8 mouse cellular contexts compared by ENCODE assay signal in genomic region chr6:29024000-29024417, GRCm38 (mm10). TPM values are rescaled to one million over a fixed set of nuclear protein-coding genes. Genes with fewer than 3 reads are reported as not detected.
A peak's percentile ranks its signal among the peaks of the same experiment; 100 is the strongest.
DNase-seq lines count a peak whose midpoint lies in the region; ATAC-seq and TF ChIP-seq lines count a peak whose summit lies in the region.

No protein-coding gene starts in this region.

- H3K9ac ChIP-seq in embryonic facial prominence, embryonic 14.5 days (ENCODE audit: low read depth, low read length) = peak overlapping the region; percentile 31; the same call in 1 of the 2 replicates
- no peak overlapping the region for H3K9ac ChIP-seq in heart, embryonic 12.5 days
- no peak overlapping the region for H3K9ac ChIP-seq in kidney, postnatal 0 days (ENCODE audit: low read depth, low read length)
- H3K9ac ChIP-seq in neural tube, embryonic 15.5 days (replicated peaks) = no peak overlapping the region

- peak; percentile 46 to 62 for DNase-seq in adrenal gland, postnatal 4 days (ENCODE audit: low spot score in 2 of 2)
- DNase-seq in embryonic facial prominence, embryonic 14.5 days (ENCODE audit: low spot score) = peak; percentile 73
- peak; percentile 89 for DNase-seq in kidney, postnatal 0 days (ENCODE audit: low spot score)
- peak; percentile 65 for DNase-seq in lung, adult 2 months
- peak; percentile 57 for DNase-seq in thymus, postnatal 0 days (ENCODE audit: low spot score)

- H3K9me3 ChIP-seq in E14TG2a.4 (ENCODE audit: low read length) = peaks cover 9% of the 10 kb centered on the region
- H3K9me3 ChIP-seq in embryonic facial prominence, embryonic 14.5 days (ENCODE audit: control insufficient read depth, low read length) = no peaks in the 10 kb centered on the region
- no peaks in the 10 kb centered on the region for H3K9me3 ChIP-seq in heart, embryonic 12.5 days (replicated peaks)
- H3K9me3 ChIP-seq in kidney, postnatal 0 days (replicated peaks; ENCODE audit: low read length) = no peaks in the 10 kb centered on the region
- H3K9me3 ChIP-seq in neural tube, embryonic 15.5 days (replicated peaks) = no peaks in the 10 kb centered on the region

- H3K36me3 ChIP-seq in E14TG2a.4 (ENCODE audit: insufficient read depth, low read length) = no peaks in the 10 kb centered on the region; the same call in 1 of the 2 replicates
- no peaks in the 10 kb centered on the region for H3K36me3 ChIP-seq in embryonic facial prominence, embryonic 14.5 days (ENCODE audit: control insufficient read depth, insufficient read depth, low read length)
- no peaks in the 10 kb centered on the region for H3K36me3 ChIP-seq in heart, embryonic 12.5 days
- H3K36me3 ChIP-seq in kidney, postnatal 0 days (ENCODE audit: insufficient read depth, low read length) = no peaks in the 10 kb centered on the region
- H3K36me3 ChIP-seq in neural tube, embryonic 15.5 days = no peaks in the 10 kb centered on the region

- H3K4me3 ChIP-seq in E14TG2a.4 (replicated peaks; ENCODE audit: low read length) = peak overlapping the region; percentile 61
- H3K4me3 ChIP-seq in embryonic facial prominence, embryonic 14.5 days (ENCODE audit: low read depth, low read length) = no peak overlapping the region
- no peak overlapping the region for H3K4me3 ChIP-seq in heart, embryonic 12.5 days
- H3K4me3 ChIP-seq in kidney, postnatal 0 days (replicated peaks; ENCODE audit: low read depth, low read length) = no peak overlapping the region
- H3K4me3 ChIP-seq in lung, adult 2 months (replicated peaks; ENCODE audit: extremely low read depth, low read depth, low read length) = no peak overlapping the region
- H3K4me3 ChIP-seq in neural tube, embryonic 15.5 days (replicated peaks) = no peak overlapping the region

- peaks cover 99% of the 10 kb centered on the region for H3K4me1 ChIP-seq in E14TG2a.4 (replicated peaks; ENCODE audit: low read depth, low read length)
- H3K4me1 ChIP-seq in embryonic facial prominence, embryonic 14.5 days (ENCODE audit: control insufficient read depth, insufficient read depth, low read length) = no peaks in the 10 kb centered on the region
- H3K4me1 ChIP-seq in heart, embryonic 12.5 days (replicated peaks) = 0 out of 2 replicates have a peak, but pooled peaks cover 3% of the 10 kb centered on the region
- H3K4me1 ChIP-seq in kidney, postnatal 0 days (replicated peaks; ENCODE audit: insufficient read depth, low read length) = no peaks in the 10 kb centered on the region
- no peaks in the 10 kb centered on the region for H3K4me1 ChIP-seq in lung, adult 2 months (ENCODE audit: control insufficient read depth, insufficient read depth, low read length)
- peaks cover 9% of the 10 kb centered on the region for H3K4me1 ChIP-seq in neural tube, embryonic 15.5 days

- WGBS in embryonic facial prominence, embryonic 14.5 days = 6% methylated on average over 16 of the region's 16 CpGs
- WGBS in heart, embryonic 12.5 days = 5% methylated on average over 16 of the region's 16 CpGs
- 5% methylated on average over 16 of the region's 16 CpGs for WGBS in kidney, postnatal 0 days
- 6% methylated on average over 16 of the region's 16 CpGs for WGBS in lung, adult 2 months
- WGBS in neural tube, embryonic 15.5 days = 3% methylated on average over 16 of the region's 16 CpGs

- H3K27ac ChIP-seq in embryonic facial prominence, embryonic 14.5 days (replicated peaks; ENCODE audit: low read depth, low read length) = no peak overlapping the region
- H3K27ac ChIP-seq in heart, embryonic 12.5 days (ENCODE audit: poor library complexity, severe bottlenecking) = no peak overlapping the region
- H3K27ac ChIP-seq in kidney, postnatal 0 days = no peak overlapping the region
- H3K27ac ChIP-seq in neural tube, embryonic 15.5 days (replicated peaks) = no peak overlapping the region

- peak; percentile 84 for ATAC-seq in embryonic facial prominence, embryonic 14.5 days (ENCODE audit: low read depth)
- ATAC-seq in heart, embryonic 12.5 days (ENCODE audit: insufficient number of reproducible peaks, low FRiP score) = 0 out of 2 replicates have a peak, but pooled peaks have one; percentile 12
- ATAC-seq in kidney, postnatal 0 days (replicated peaks; ENCODE audit: low FRiP score, low read depth) = peak; percentile 66
- ATAC-seq in neural tube, embryonic 15.5 days (ENCODE audit: low FRiP score) = peak; percentile 82

- H3K4me2 ChIP-seq in embryonic facial prominence, embryonic 14.5 days (ENCODE audit: low read depth, low read length) = peak overlapping the region; percentile 37
- H3K4me2 ChIP-seq in heart, embryonic 12.5 days = peak overlapping the region; percentile 42
- no peak overlapping the region for H3K4me2 ChIP-seq in kidney, postnatal 0 days (ENCODE audit: low read length)
- H3K4me2 ChIP-seq in neural tube, embryonic 15.5 days = peak overlapping the region; percentile 39

- peak; percentile 93 for TF ChIP-seq CTCF in E14TG2a.4 (conservative IDR thresholded peaks at IDR 0.05; ENCODE audit: low read length)
- peak; percentile 95 for TF ChIP-seq CTCF in kidney, postnatal 0 days (IDR thresholded peaks at IDR 0.05; ENCODE audit: low read depth)
- TF ChIP-seq CTCF in lung, adult 2 months (IDR thresholded peaks at IDR 0.05; ENCODE audit: insufficient read depth, low read length) = peak; percentile 96

- no peak for TF ChIP-seq POLR2A in lung, adult 2 months (IDR thresholded peaks at IDR 0.05; ENCODE audit: borderline replicate concordance, extremely low read depth, low read depth, low read length)

- H3K27me3 ChIP-seq in E14TG2a.4 (ENCODE audit: insufficient read depth, low read length) = no peaks in the 10 kb centered on the region
- peaks cover 10% of the 10 kb centered on the region for H3K27me3 ChIP-seq in embryonic facial prominence, embryonic 14.5 days (replicated peaks; ENCODE audit: control insufficient read depth, insufficient read depth, low read length)
- peaks cover 80% of the 10 kb centered on the region for H3K27me3 ChIP-seq in heart, embryonic 12.5 days (replicated peaks)
- no peaks in the 10 kb centered on the region for H3K27me3 ChIP-seq in kidney, postnatal 0 days (ENCODE audit: insufficient read depth, low read length)
- H3K27me3 ChIP-seq in neural tube, embryonic 15.5 days (replicated peaks) = peaks cover 15% of the 10 kb centered on the region

RNA-seq across cellular contexts. Expression of gene Lep, which starts 36.0 kb away (rescaled TPM):
- total RNA-seq in adrenal gland, postnatal 4 days (2021) = 1 to 10 TPM in 1 of 2 experiments, under 1 TPM in 1; 0.70 to 2.8 TPM
- polyA plus RNA-seq in embryonic facial prominence, embryonic 14.5 days (2014; fragmentation: Nextera tagmentation; extraction: Ambion mirVana) = 0.18 TPM in 1 of 2 replicates, not detected in the other
- polyA plus RNA-seq in heart, embryonic 12.5 days (2016; fragmentation: Nextera tagmentation; extraction: Ambion mirVana) = not detected in 2 replicates
- not detected in 2 replicates for polyA plus RNA-seq in kidney, postnatal 0 days (2015; fragmentation: Nextera tagmentation; extraction: Ambion mirVana)
- polyA plus RNA-seq in lung, adult 2 months (2012; rRNA removed) = 1.6 and 2.5 TPM in 2 replicates
- polyA plus RNA-seq in neural tube, embryonic 15.5 days (2015; fragmentation: Nextera tagmentation; extraction: Ambion mirVana) = not detected in 2 replicates
- 0.12 TPM in 1 of 2 replicates, not detected in the other for polyA plus RNA-seq in thymus, postnatal 0 days (2015; fragmentation: Nextera tagmentation; extraction: Ambion mirVana)

Comparison
In these comparisons a context has a peak if more than half of its experiments do, and no peak if none do; other contexts are left out.
1. ATAC-seq: peak in every context shown above with its lines; median percentile 84 in embryonic facial prominence, embryonic 14.5 days; 82 in neural tube, embryonic 15.5 days; 66 in kidney, postnatal 0 days; 12 in heart, embryonic 12.5 days.